Mouse (Mus musculus) heart, postnatal 10 days (tissue): ENCODE measurements around the gene Arl11. TPM values are rescaled to one million over a fixed set of nuclear protein-coding genes. Genes with fewer than 3 reads are reported as not detected.

Source experiments
- DNase-seq, 2 experiments: peaks; one replicate each; pipeline ENCODE4 v3.0.0; 2021
- intact Hi-C: fragments of 180-260 bp; cut with DNase I; formaldehyde crosslinking; loops from one replicate; pipeline ENCODE4 v1.15.1; 2025
- total RNA-seq, 2 experiments: library from RNA; stranded (reverse); gene quantifications; 2 replicates each; pipeline ENCODE4 v1.2.3; 2021

Arl11 gene
- under 1 TPM; 0.45 to 0.97 TPM for total RNA-seq

- peak in 1 of 2 experiments; percentile 16 for DNase-seq
Measured at GRCm38 (mm10) chr14:61309593-61309992, at the start of gene Arl11. Gene Arl11, plus strand, starts transcription at chr14:61309753.

DNA sequence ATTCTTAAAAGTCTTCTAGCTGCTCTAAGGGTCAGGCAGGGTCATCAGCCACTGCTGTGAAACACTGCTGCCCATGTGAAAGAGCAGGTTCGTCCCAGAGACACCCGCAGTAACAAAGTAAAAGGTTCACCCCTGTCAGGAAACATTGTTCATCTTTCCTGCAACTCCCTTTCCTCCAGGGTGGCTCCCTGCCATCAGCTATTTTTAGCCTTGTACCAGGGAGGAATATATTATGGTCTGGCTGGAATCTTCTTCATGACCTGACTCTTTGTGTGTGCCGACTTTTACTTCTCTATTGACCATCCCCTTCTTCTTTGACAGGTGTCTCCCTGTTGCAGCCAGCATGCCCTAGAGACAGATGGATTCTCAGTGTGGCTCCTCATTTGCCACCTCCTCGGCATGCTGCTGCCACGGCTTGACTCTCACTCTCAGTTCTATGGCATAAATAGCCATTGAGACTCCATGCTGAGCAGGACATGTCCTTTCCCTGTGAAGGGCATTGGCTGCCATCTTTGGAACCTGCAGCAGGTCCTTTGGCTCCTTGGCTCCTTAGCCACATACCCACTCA lies 41.6 kb upstream of the Arl11 start:
- peak; percentile 70 to 75 for DNase-seq
- intact Hi-C loops = no loop called here

More at GRCm38 (mm10) chr14:61309593-61309992, at the start of gene Arl11:
- intact Hi-C loops = no loop called here

DNA sequence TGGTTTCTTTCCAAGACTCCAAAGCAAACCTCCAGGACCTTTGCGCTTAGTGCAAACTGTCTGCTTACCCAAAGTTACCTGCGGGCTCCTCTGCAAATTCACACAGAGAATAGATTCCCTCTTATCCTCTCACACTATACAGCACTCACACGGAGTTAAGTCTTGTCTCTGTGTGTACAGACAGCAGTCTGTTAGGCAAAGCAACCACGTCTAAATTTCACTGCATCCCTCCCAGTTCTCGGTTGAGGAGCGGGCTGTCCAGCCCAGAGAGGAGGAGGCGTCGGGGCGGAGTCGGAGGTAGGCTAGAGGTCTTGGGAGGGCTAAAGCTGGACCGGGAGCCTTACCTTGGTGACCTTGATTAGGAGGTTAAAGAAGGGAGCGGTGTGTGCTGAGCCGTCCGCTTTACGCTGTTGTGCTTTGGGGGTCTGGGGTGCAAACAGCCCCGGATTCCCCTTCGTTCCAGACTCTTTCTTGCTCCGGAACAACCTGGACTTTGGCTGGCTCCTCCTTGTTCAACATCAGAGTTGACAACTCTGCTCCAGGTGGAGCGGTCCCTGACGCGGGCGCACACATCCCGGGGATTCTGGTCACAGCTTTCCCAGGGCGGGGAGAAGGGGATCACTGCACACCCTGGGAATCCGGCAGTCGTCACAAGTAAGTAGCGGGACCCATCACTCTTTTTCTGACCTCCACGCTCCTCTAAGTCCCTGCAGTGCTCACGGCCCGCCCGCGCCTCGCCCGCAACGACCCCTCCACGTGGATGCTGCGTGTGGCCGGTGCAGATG lies 34.9 kb upstream of the Arl11 start:
- DNase-seq = no peak
- intact Hi-C loops = no loop called here

GRCm38 (mm10) chr14:61277285-61277684 lies 32.3 kb upstream of the Arl11 start:
- peak in 1 of 2 experiments; percentile 68 for DNase-seq
- intact Hi-C loops = no loop called here

DNA sequence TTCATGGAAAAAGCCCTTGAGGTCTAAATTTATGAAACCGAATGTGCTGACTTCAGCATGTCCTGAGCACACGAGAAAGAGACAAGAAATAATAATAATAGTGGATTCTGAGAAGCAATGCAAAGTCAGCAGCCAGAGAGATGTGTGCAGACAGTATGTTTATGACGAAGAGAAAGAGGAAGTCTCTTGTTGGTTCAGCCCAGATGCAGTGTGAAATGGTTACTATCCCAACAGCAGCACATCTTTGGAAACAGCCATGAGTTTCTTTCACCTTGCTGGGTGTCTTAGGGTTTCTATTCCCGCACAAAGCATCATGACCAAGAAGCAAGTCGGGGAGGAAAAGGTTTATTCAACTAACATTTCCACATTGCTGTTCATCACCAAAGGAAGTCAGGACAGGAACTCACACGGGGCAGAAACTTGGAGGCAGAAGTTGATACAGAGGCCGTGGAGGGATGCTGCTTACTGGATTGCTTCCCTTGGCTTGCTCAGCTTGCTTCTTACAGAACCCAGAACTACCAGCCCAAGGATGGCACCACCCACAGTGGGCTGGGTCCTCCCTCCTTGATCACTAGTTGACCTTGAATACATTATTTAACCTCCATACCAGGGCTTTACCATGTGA lies 30.8 kb upstream of the Arl11 start:
- no peak for DNase-seq
- intact Hi-C loops = no loop called here

DNA sequence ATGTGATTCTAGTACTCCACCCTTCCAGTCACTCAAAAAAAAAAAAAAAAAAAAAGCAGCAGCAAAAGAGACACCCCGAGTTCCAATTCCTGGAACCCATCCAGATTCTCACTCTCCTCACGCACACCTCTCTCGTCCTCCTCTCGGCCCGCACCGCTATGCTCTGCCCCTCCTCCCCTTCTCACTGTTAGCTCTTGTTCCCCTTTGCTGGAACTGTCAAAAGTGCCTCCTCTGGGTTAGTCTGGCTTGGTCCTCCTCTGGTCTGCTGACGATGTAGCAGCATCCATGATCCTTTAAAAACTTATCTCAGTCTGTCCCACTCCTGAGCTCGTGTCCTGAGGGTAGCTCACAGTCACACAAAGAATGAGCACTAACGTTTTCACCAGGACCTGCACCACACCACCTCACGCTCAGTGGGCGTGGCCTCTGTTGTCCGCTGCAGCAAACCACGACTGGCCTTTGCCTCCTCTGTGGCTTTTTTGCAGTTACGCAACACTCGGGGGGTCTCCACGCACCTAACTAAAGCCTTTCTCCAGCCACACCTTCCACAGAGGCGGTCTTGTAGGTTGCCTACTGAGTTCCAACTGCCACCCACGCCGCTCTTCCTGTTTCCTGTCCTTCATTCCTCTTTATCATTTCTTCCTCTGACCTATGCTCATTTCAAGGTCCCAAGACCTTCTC lies 20.8 kb upstream of the Arl11 start:
- intact Hi-C loops = no loop called here
- no peak for DNase-seq

DNA sequence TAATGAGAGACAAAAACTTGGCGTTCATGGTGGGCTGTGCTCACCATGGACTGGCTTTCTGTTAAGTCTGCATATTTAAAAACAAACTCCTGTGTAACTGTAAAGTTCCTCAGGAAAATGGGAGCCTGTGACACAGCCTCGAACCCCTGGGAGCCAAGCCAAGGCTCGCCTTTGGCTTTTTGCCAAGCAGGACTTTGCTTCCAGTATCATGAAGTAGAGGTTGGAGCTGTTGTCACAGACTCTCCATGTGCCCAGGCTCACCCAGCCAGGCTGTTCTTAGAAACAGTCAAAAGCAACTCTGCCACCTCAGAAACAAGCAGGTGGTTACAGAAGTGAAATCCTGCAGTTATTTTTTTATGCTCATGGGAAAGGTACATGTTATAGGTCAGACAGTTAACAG lies 18.9 kb upstream of the Arl11 start:
- DNase-seq = peak in 1 of 2 experiments; percentile 18
- intact Hi-C loops = loop anchor here (5.0 kb wide), 1 partner anchor 178 kb away; no protein-coding TSS in a partner anchor

DNA sequence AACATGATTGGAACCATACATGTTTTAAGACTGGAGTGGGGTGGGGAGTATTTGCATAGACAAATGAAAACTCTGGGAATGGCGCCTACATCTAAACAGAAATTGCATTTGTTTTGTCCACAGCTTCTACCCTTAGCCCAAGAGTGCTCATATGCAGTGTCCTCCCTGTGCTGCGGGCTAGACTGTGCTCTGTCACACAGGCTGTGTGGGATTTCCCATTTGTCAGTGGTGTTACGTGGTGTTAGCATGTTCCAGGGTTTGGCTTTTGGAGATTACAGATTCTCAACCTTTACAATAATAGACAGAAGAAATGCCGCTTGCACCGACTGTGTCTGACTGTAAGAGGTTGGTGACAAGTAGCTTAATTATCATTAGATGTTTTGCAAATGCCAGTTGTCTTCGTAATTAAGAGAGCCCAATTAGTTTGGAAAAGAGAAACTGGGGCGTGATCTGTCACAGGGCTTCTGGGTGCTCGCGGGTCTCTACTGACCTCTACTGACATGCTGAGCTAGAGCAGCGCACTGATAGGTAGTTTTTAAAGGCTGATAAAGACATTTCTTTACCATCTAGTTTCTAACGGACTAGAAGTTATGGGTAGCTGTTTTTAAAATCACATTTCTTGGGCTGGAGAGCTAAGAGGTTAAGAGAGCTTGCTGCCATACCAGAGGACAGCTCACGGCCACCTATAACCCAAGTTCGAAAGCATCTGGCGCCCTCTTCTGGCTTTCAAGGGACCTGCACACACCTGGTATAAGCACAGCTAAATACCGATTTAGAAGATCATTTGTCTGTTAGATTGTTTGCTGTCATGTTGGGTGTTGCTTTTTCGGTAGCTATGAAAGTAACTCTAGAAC lies 15.4 kb upstream of the Arl11 start:
- DNase-seq = peak; percentile 80 to 86
- intact Hi-C loops = loop anchor here (1.0 to 5.0 kb wide), 3 partner anchors 52 to 495 kb away; no protein-coding TSS in a partner anchor

DNA sequence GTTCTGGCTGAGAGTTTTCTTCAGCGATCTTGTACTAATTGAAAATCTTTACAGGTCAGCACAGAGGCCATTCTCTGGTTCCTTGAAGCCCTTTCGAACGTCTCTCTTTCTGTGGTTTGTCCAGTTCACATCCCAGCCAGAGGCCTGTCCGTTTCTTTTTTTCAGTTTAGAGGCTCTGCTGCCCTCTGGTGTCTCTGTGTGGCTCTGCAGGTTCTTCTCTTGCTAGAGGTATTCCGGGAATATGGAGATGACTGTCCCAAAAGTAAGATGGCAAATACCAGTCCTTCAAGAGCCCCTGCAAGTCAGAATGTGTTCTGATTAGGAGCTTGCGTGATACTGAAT lies 14.8 kb upstream of the Arl11 start:
- intact Hi-C loops = loop anchor here (1.0 to 5.0 kb wide), 3 partner anchors 52 to 495 kb away; no protein-coding TSS in a partner anchor
- DNase-seq = peak; percentile 62 to 74

DNA sequence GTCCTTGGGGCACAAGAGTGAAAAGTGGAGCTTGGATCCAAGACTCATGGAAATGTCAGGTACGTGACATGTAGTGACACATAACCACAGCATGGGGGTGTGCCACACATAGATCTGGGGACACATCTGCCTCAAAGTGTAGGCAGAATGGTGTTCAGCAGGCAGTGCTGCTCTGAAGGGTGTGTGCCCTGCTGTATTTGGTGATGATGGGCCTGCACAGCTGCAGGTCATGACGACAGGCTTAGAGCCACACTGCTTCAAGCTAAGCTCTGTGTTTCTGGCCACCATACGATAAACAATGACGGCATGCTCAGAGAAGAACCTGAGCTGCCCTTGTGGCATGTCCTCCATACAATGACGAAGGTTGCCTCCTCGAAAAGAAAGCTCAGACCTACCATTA lies 9.7 kb upstream of the Arl11 start:
- intact Hi-C loops = no loop called here
- DNase-seq = no peak

- no peak for DNase-seq
- intact Hi-C loops = no loop called here
Measured at GRCm38 (mm10) chr14:61301323-61301722, 8.2 kb upstream of the Arl11 start.

DNA sequence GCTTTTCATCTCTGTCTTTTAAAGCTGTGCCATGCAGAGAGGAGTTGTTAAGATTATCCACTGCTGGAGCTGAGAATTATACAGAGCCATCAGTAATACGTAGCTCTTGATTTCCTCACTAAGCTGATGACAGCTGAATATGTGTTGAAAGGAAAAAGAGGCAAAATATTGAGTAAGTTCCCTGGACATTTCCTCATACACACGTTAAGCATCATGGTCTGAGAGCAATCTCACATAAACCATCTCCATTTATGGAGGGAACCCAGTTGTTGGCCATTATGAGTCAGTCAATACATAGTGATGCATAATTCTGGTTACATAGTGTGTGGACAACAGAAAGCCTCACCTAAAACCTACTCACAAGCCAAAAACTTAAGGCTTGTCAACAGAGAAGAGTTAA lies 7.1 kb upstream of the Arl11 start:
- no peak for DNase-seq
- intact Hi-C loops = no loop called here

DNA sequence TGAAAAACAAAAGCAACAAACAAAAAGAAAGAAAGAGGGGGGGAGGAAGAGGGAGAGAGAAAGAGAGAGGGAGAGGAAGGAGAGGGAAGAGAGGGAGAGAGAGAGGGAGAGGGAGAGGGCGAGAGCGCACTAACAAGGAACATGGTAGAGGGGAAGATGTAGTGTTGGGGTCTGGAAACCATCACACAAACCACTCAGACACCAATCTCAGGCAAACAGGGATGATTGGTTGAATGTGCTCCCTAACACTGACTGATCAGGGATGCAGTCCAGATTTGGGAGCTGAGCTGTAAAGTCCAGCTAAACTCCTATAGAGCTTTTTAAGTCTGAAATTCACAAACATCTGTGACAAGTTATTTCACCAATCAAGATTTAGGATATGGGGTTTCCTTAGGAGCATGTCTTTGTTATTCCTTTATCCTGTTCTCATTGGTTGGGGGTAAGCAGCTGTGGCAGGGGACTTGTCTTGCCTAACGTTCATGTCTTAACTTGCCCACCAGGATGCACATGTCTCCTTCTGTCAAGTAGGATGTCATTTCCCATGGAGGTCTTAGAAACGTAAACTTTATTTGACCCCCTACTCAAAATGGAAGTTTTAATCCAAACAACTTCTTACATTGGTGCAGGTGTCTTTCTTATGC lies 5.5 kb upstream of the Arl11 start:
- intact Hi-C loops = no loop called here
- DNase-seq = no peak

DNA sequence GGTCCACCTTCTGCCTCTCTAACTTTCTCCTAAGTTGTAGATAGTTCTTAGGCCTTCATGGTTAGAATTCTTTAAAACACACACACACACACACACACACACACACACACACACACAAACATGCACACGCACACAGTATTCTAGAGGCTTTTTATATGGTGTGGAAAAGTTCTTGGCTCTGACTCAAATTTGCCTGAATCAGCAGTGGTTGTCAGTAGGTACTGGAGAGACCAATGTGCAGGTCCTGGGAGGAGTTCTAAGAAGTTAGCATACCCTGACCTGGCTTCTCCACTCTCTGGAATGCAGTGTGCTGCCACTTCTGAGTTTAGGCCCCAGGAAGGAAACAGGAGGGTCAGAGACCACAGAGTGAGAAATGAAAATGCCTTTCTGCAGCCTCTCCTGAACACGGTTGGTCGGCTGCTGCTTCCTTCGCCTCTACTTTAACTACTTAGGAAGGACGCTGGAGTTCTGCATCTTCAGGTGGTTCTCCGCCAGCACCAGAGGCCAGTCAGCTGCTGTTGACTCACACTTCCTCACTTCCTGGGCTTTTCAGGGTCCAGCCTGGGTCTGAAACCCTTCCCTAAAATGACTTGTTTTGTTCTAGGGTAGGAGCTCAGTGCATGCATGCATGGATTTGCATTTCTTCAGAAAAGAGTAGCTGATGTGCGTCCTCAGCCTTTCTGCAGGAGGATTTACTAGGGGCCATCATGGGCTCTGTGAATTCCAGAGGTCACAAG lies 651 bp downstream of the Arl11 start:
- DNase-seq = no peak
- intact Hi-C loops = no loop called here

GRCm38 (mm10) chr14:61310963-61311362 lies 1.4 kb downstream of the Arl11 start:
- intact Hi-C loops = no loop called here
- peak; percentile 35 to 51 for DNase-seq

DNA sequence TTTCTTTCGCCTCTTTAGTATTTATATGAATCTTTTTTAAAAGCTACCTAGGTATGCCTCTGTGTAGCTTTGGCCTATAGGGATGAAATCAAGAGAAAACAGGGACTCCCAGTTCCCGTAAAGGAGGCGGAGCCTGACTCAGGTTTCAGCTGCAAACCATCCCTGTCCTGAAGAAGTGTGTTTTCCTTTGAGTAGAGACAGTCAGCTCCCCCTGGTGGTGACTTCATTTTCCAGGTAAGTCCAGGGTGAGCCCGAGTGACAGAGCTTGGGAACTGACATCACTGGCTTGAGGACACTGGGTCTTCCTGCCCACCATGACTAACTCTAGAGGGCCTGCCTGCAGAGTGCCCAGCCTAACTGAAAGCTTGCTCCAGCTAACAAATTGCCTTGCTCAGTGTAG lies 7.3 kb downstream of the Arl11 start:
- peak; percentile 50 to 64 for DNase-seq
- intact Hi-C loops = no loop called here

DNA sequence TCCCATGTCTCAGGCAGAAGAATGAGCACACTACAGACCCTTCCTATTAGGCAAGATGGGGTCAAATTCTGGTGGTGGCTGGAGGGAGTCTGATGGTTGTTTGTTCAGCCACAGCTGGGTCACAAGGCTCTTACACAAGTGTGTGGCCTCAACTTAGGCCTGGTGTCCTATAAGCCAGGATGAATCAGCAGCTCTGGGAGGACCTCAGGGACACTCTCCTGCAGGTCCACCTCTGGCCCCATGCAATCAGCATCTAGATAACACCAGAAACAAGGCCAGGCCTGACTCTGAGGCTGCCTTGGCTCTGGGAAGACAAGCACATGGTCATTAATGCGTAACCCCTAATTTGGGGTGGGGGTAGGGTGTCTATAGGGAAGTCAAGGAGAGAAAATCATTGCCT lies 11.2 kb downstream of the Arl11 start:
- intact Hi-C loops = no loop called here

DNA sequence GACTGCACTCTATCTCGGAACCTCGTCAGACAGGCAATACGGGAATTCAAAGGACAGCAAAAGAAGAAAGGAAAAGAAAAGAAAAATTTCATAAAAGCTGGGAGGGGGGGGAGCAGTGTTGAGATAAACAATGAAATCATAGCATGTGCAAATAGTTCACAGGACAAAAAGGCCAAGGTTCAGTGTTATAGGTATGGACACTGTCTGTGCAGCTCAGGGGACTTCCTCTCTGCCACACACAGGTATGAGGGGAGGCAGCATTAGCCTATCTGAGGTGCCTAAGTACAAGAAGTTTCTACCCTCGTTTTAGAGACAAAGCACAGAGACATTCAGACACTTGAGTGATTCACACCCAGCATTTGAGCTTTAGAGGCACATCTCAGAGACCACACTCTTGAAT lies 11.6 kb downstream of the Arl11 start:
- DNase-seq = no peak
- intact Hi-C loops = no loop called here

More for the DNA sequence above, 11.2 kb downstream of the Arl11 start:
- no peak for DNase-seq

GRCm38 (mm10) chr14:61322740-61323139 lies 13.2 kb downstream of the Arl11 start:
- intact Hi-C loops = no loop called here
- no peak for DNase-seq
